Mouse (Mus musculus) monocyte, adult 5-6 weeks (primary cell): ENCODE data around the gene Cxcl1. TPM values are rescaled to one million over a fixed set of nuclear protein-coding genes. Genes with fewer than 3 reads are reported as not detected.
"Not testable (repeated sequence)": the region's sequence is repeated elsewhere in the genome, so short reads cannot be mapped to it uniquely, and the experiment has no call there.

Experiments used
- ATAC-seq: fragments of 153-309, 156-312 bp; replicated peaks from 2 replicates; pipeline ENCODE4 v1.8.0; 2017; ENCODE audit warnings: mild to moderate bottlenecking; ENCODE audit not compliant: low TSS enrichment, insufficient number of reproducible peaks, severe bottlenecking, poor library complexity, low FRiP score
- total RNA-seq: library from RNA; stranded (forward); fragments of 200-1000, 200-491, 200-594 nt; gene quantifications from 3 replicates; pipeline ENCODE4 v1.2.3, GENCODE M21; 2017

Cxcl1 gene
- 1.4 TPM in 1 of 3 replicates, not detected in the others for total RNA-seq

GRCm38 (mm10) chr5:90890519-90891463 lies at the start of gene Cxcl1:
Gene Cxcl1 (plus strand): TSS chr5:90891241.
- 0 out of 2 replicates have a peak, but pooled peaks have one; percentile 3 for ATAC-seq

- ATAC-seq, result no peak
Observed at GRCm38 (mm10) chr5:90843891-90844290, 47.1 kb upstream of the Cxcl1 start.

GRCm38 (mm10) chr5:90850096-90850495 lies 40.9 kb upstream of the Cxcl1 start:
- not testable (repeated sequence) for ATAC-seq

- not testable (repeated sequence) for ATAC-seq
Observed at GRCm38 (mm10) chr5:90851391-90851790, 39.6 kb upstream of the Cxcl1 start.

- ATAC-seq, result no peak
Observed at GRCm38 (mm10) chr5:90853206-90853605, 37.8 kb upstream of the Cxcl1 start.

- no peak for ATAC-seq
Observed at GRCm38 (mm10) chr5:90855308-90856230, 35.5 kb upstream of the Cxcl1 start.

GRCm38 (mm10) chr5:90857463-90857862 lies 33.6 kb upstream of the Cxcl1 start:
- ATAC-seq, result no peak

- no peak for ATAC-seq
Observed at GRCm38 (mm10) chr5:90858429-90858828, 32.6 kb upstream of the Cxcl1 start.

GRCm38 (mm10) chr5:90859031-90859430 lies 32.0 kb upstream of the Cxcl1 start:
- no peak for ATAC-seq

GRCm38 (mm10) chr5:90861876-90862375 lies 29.1 kb upstream of the Cxcl1 start:
- no peak for ATAC-seq

- ATAC-seq, result no peak
Observed at GRCm38 (mm10) chr5:90866770-90867169, 24.3 kb upstream of the Cxcl1 start.

GRCm38 (mm10) chr5:90872377-90872776 lies 18.7 kb upstream of the Cxcl1 start:
- no peak for ATAC-seq

- ATAC-seq, result no peak
Observed at GRCm38 (mm10) chr5:90876045-90876444, 15.0 kb upstream of the Cxcl1 start.

- no peak for ATAC-seq
Observed at GRCm38 (mm10) chr5:90876471-90877172, 14.4 kb upstream of the Cxcl1 start.

- no peak for ATAC-seq
Observed at GRCm38 (mm10) chr5:90877173-90877512, 13.9 kb upstream of the Cxcl1 start.

GRCm38 (mm10) chr5:90879307-90880014 lies 11.6 kb upstream of the Cxcl1 start:
- ATAC-seq, result no peak

GRCm38 (mm10) chr5:90880335-90880850 lies 10.6 kb upstream of the Cxcl1 start:
- no peak for ATAC-seq

- no peak for ATAC-seq
Observed at GRCm38 (mm10) chr5:90881021-90881420, 10.0 kb upstream of the Cxcl1 start.
